Mouse (Mus musculus): ENCODE measurements around the gene Aplp2. TPM values are rescaled to one million over a fixed set of nuclear protein-coding genes. Genes with fewer than 3 reads are reported as not detected.

The Aplp2 gene
- 169 and 186 TPM in 2 replicates for polyA plus RNA-seq (2015; fragmentation: Nextera tagmentation; extraction: Ambion mirVana)

- Histone ChIP-seq H3K27me3 (no peaks in the 10 kb centered on the region), H3K4me2 (replicated peaks) (peak within 1 kb of the TSS; percentile 93)
- whole genome bisulfite sequencing = under 1% methylated on average over 62 of the region's 63 CpGs
Measured at GRCm38 (mm10) chr9:31211690-31212499, at the start of gene Aplp2. TSS of gene Aplp2 (minus strand) at chr9:31211815.

GRCm38 (mm10) chr9:31260219-31260618 is 48.6 kb upstream of the Aplp2 start:
- WGBS = 83% methylated on average over 4 of the region's 4 CpGs
- H3K36me3 ChIP-seq = no peaks in the 10 kb centered on the region
- no peak overlapping the region for H3K4me3 ChIP-seq
- H3K27ac ChIP-seq = no peak overlapping the region
- H3K4me2 ChIP-seq (replicated peaks) = no peak overlapping the region
- H3K9me3 ChIP-seq = no peaks in the 10 kb centered on the region
- no peak for ATAC-seq (ENCODE audit: low FRiP score, low read depth)
- no peaks in the 10 kb centered on the region for H3K27me3 ChIP-seq
- no peaks in the 10 kb centered on the region for H3K4me1 ChIP-seq
- H3K9ac ChIP-seq = no peak overlapping the region

More at GRCm38 (mm10) chr9:31211690-31212499, at the start of gene Aplp2:
- Histone ChIP-seq H3K9me3 (no peaks in the 10 kb centered on the region), H3K4me1 (peaks cover 25% of the 10 kb centered on the region), H3K4me3 (peak within 1 kb of the TSS; percentile 92), H3K9ac (peak within 1 kb of the TSS; percentile 94), H3K36me3 (no peaks in the 10 kb centered on the region), H3K27ac (peak within 1 kb of the TSS; percentile 89)
- ATAC-seq (ENCODE audit: low FRiP score, low read depth) = peak; percentile 100

- Histone ChIP-seq H3K27ac (no peak overlapping the region), H3K4me3 (no peak overlapping the region), H3K4me1 (no peaks in the 10 kb centered on the region), H3K9me3 (no peaks in the 10 kb centered on the region), H3K9ac (no peak overlapping the region), H3K36me3 (no peaks in the 10 kb centered on the region), H3K27me3 (no peaks in the 10 kb centered on the region), H3K4me2 (replicated peaks) (no peak overlapping the region)
- 78% methylated on average over 3 of the region's 3 CpGs for WGBS
- ATAC-seq (ENCODE audit: low FRiP score, low read depth) = no peak
Measured at GRCm38 (mm10) chr9:31258237-31258636, 46.6 kb upstream of the Aplp2 start.

GRCm38 (mm10) chr9:31255953-31256352 is 44.3 kb upstream of the Aplp2 start:
- Histone ChIP-seq H3K27ac (no peak overlapping the region), H3K4me3 (no peak overlapping the region), H3K4me1 (no peaks in the 10 kb centered on the region), H3K36me3 (no peaks in the 10 kb centered on the region), H3K9me3 (no peaks in the 10 kb centered on the region), H3K4me2 (replicated peaks) (no peak overlapping the region), H3K27me3 (no peaks in the 10 kb centered on the region), H3K9ac (no peak overlapping the region)
- WGBS = 81% methylated on average over 7 of the region's 7 CpGs
- no peak for ATAC-seq (ENCODE audit: low FRiP score, low read depth)

- no peak overlapping the region for H3K9ac ChIP-seq
- H3K4me3 ChIP-seq = no peak overlapping the region
- no peak overlapping the region for H3K4me2 ChIP-seq (replicated peaks)
- WGBS = 91% methylated on average over 7 of the region's 7 CpGs
- H3K9me3 ChIP-seq = no peaks in the 10 kb centered on the region
- H3K27me3 ChIP-seq = no peaks in the 10 kb centered on the region
- no peak for ATAC-seq (ENCODE audit: low FRiP score, low read depth)
- no peaks in the 10 kb centered on the region for H3K36me3 ChIP-seq
- H3K27ac ChIP-seq = no peak overlapping the region
- H3K4me1 ChIP-seq = no peaks in the 10 kb centered on the region
Measured at GRCm38 (mm10) chr9:31254697-31255004, 43.0 kb upstream of the Aplp2 start.

- Histone ChIP-seq H3K36me3 (no peaks in the 10 kb centered on the region), H3K9me3 (no peaks in the 10 kb centered on the region)
Measured at GRCm38 (mm10) chr9:31253866-31254696, 42.5 kb upstream of the Aplp2 start.

GRCm38 (mm10) chr9:31253311-31253734 is 41.7 kb upstream of the Aplp2 start:
- no peak for ATAC-seq (ENCODE audit: low FRiP score, low read depth)
- Histone ChIP-seq H3K4me2 (replicated peaks) (no peak overlapping the region), H3K4me1 (no peaks in the 10 kb centered on the region), H3K36me3 (no peaks in the 10 kb centered on the region), H3K9ac (no peak overlapping the region), H3K9me3 (no peaks in the 10 kb centered on the region), H3K27me3 (no peaks in the 10 kb centered on the region), H3K27ac (no peak overlapping the region), H3K4me3 (no peak overlapping the region)
- WGBS = 60% methylated on average over 10 of the region's 10 CpGs

More at GRCm38 (mm10) chr9:31253866-31254696, 42.5 kb upstream of the Aplp2 start:
- WGBS = 72% methylated on average over 11 of the region's 11 CpGs
- Histone ChIP-seq H3K4me3 (no peak overlapping the region), H3K27me3 (no peaks in the 10 kb centered on the region), H3K9ac (no peak overlapping the region), H3K4me2 (replicated peaks) (no peak overlapping the region), H3K4me1 (no peaks in the 10 kb centered on the region), H3K27ac (no peak overlapping the region)
- ATAC-seq (ENCODE audit: low FRiP score, low read depth) = no peak

- Histone ChIP-seq H3K27me3 (no peaks in the 10 kb centered on the region), H3K9ac (no peak overlapping the region), H3K4me2 (replicated peaks) (no peak overlapping the region), H3K9me3 (no peaks in the 10 kb centered on the region), H3K27ac (no peak overlapping the region), H3K4me1 (no peaks in the 10 kb centered on the region), H3K36me3 (no peaks in the 10 kb centered on the region), H3K4me3 (no peak overlapping the region)
- 80% methylated on average over 10 of the region's 10 CpGs for WGBS
- ATAC-seq (ENCODE audit: low FRiP score, low read depth) = no peak
Measured at GRCm38 (mm10) chr9:31252182-31252799, 40.7 kb upstream of the Aplp2 start.

- no peak for ATAC-seq (ENCODE audit: low FRiP score, low read depth)
- no peak overlapping the region for H3K4me3 ChIP-seq
- H3K4me1 ChIP-seq = no peaks in the 10 kb centered on the region
- H3K9me3 ChIP-seq = no peaks in the 10 kb centered on the region
- no peak overlapping the region for H3K4me2 ChIP-seq (replicated peaks)
- no peak overlapping the region for H3K27ac ChIP-seq
- no peaks in the 10 kb centered on the region for H3K27me3 ChIP-seq
- no peaks in the 10 kb centered on the region for H3K36me3 ChIP-seq
- H3K9ac ChIP-seq = no peak overlapping the region
- WGBS = 83% methylated on average over 8 of the region's 8 CpGs
Measured at GRCm38 (mm10) chr9:31247447-31248220, 36.0 kb upstream of the Aplp2 start.

- no peaks in the 10 kb centered on the region for H3K9me3 ChIP-seq
- ATAC-seq (ENCODE audit: low FRiP score, low read depth) = no peak
- 58% methylated on average over 6 of the region's 6 CpGs for WGBS
Measured at GRCm38 (mm10) chr9:31246421-31246820, 34.8 kb upstream of the Aplp2 start.

GRCm38 (mm10) chr9:31245006-31245405 is 33.4 kb upstream of the Aplp2 start:
- no peak overlapping the region for H3K4me2 ChIP-seq (replicated peaks)
- no peak overlapping the region for H3K27ac ChIP-seq
- no peaks in the 10 kb centered on the region for H3K36me3 ChIP-seq
- no peaks in the 10 kb centered on the region for H3K9me3 ChIP-seq
- H3K4me3 ChIP-seq = no peak overlapping the region
- H3K9ac ChIP-seq = no peak overlapping the region
- 84% methylated on average over 6 of the region's 6 CpGs for WGBS
- ATAC-seq (ENCODE audit: low FRiP score, low read depth) = no peak
- no peaks in the 10 kb centered on the region for H3K4me1 ChIP-seq
- H3K27me3 ChIP-seq = no peaks in the 10 kb centered on the region

More at GRCm38 (mm10) chr9:31246421-31246820, 34.8 kb upstream of the Aplp2 start:
- Histone ChIP-seq H3K27ac (no peak overlapping the region), H3K27me3 (no peaks in the 10 kb centered on the region), H3K4me3 (no peak overlapping the region), H3K4me2 (replicated peaks) (no peak overlapping the region), H3K4me1 (no peaks in the 10 kb centered on the region), H3K36me3 (no peaks in the 10 kb centered on the region), H3K9ac (no peak overlapping the region)

All from limb, embryonic 13.5 days (tissue).